Mouse (Mus musculus) thymus, adult 2 months (tissue): ENCODE data around the gene Mrtfa. TPM values are rescaled to one million over a fixed set of nuclear protein-coding genes. Genes with fewer than 3 reads are reported as not detected.

Source experiments
- DNase-seq: peaks from one replicate; pipeline ENCODE4 v3.0.0; 2021
- H3K27ac ChIP-seq: fragments of 200-500 bp; 2 replicates; pipeline ENCODE4 v1.5.1; 2012; ENCODE audit warnings: low read length, control low read depth; ENCODE audit not compliant: control insufficient read depth, insufficient read depth
- H3K27me3 ChIP-seq: fragments of 200-500 bp; 2 replicates; pipeline ENCODE4 v1.6.1; 2012; ENCODE audit warnings: mild to moderate bottlenecking, low read length, moderate library complexity, mixed read lengths; ENCODE audit not compliant: control insufficient read depth, insufficient read depth
- H3K36me3 ChIP-seq: fragments of 200-500 bp; 2 replicates; pipeline ENCODE4 v1.6.1; 2012; ENCODE audit warnings: mild to moderate bottlenecking, low read length, moderate library complexity; ENCODE audit not compliant: control insufficient read depth, insufficient read depth
- H3K4me1 ChIP-seq: fragments of 200-500 bp; replicated peaks from 2 replicates; pipeline ENCODE4 v1.6.1; 2012; ENCODE audit warnings: low read length; ENCODE audit not compliant: control insufficient read depth, insufficient read depth
- H3K4me3 ChIP-seq: fragments of 200-500 bp; 2 replicates; pipeline ENCODE4 v1.5.1; 2012; ENCODE audit warnings: mild to moderate bottlenecking, low read length, control low read depth, moderate library complexity; ENCODE audit not compliant: control insufficient read depth, insufficient read depth
- CTCF ChIP-seq: fragments of 200-500 bp; IDR thresholded peaks from 2 replicates; pipeline ENCODE4 v1.5.1; 2012; ENCODE audit warnings: mild to moderate bottlenecking, control low read depth, low read length, moderate library complexity, borderline replicate concordance; ENCODE audit not compliant: control insufficient read depth, poor library complexity, insufficient read depth; ENCODE audit errors: extremely low read depth
- POLR2A ChIP-seq: fragments of 200-500 bp; IDR thresholded peaks from 2 replicates; pipeline ENCODE4 v1.6.1; 2012; ENCODE audit warnings: mild to moderate bottlenecking, low read length, control low read depth, moderate library complexity; ENCODE audit not compliant: control insufficient read depth, poor library complexity, insufficient read depth; ENCODE audit errors: extremely low read depth
- WGBS: fragments of 180-500 bp; shearing (Covaris S2); methylation state at CpG from one replicate; pipeline ENCODE4 v1.1.7; 2018; 5-methylcytosine and 5-hydroxymethylcytosine counted together
- polyA plus RNA-seq: library from polyadenylated mRNA; depleted of rRNA; stranded (reverse); fragments of >200 nt; gene quantifications from 2 replicates; pipeline ENCODE4 v1.2.3, GENCODE M21; 2012

Mrtfa gene
- polyA plus RNA-seq, 1 experiment, result 114 TPM

GRCm38 (mm10) chr15:81199372-81199959 lies 8.9 kb upstream of the Mrtfa start:
- Histone ChIP-seq H3K27me3 (no peaks in the 10 kb centered on the region), H3K36me3 (no peaks in the 10 kb centered on the region), H3K4me3 (no peak overlapping the region), H3K4me1 (peaks cover 3% of the 10 kb centered on the region), H3K27ac (no peak overlapping the region)
- TF ChIP-seq CTCF, result no peak
- TF ChIP-seq POLR2A, result no peak
- WGBS, result 12% methylated on average over 4 of the region's 4 CpGs
- peak; percentile 66 for DNase-seq

- 98% methylated on average over 5 of the region's 5 CpGs for WGBS
- Histone ChIP-seq H3K36me3 (no peaks in the 10 kb centered on the region), H3K4me3 (no peak overlapping the region), H3K27me3 (no peaks in the 10 kb centered on the region), H3K27ac (no peak overlapping the region), H3K4me1 (peaks cover 3% of the 10 kb centered on the region)
- TF ChIP-seq CTCF (0 out of 2 replicates have a peak, but pooled peaks have one; percentile 25), POLR2A (no peak)
- DNase-seq, result no peak
Observed at GRCm38 (mm10) chr15:81198447-81198846, 7.9 kb upstream of the Mrtfa start.

DNA sequence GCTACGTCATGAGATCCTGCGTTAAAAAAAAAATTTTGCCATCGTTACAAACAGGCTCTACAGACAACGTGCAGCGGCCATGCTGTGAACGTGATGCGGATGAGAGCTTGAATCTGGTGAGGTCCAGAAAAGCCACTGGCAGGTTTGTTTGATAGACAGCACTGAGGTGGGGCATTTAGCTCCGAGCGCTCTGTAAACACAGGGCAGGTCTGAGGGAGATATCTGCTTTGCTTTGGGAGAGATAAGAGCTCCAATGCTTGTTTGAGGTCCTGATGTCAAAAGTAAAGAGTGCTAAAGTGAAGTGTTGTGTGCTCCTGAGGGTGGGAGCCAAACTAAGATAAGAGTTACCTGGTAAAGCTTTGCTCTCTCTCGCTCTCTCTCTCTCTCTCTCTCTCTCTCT lies 6.6 kb upstream of the Mrtfa start:
- Histone ChIP-seq H3K27ac (no peak overlapping the region), H3K4me1 (peaks cover 3% of the 10 kb centered on the region), H3K36me3 (no peaks in the 10 kb centered on the region), H3K27me3 (no peaks in the 10 kb centered on the region), H3K4me3 (no peak overlapping the region)
- no peak for TF ChIP-seq CTCF
- TF ChIP-seq POLR2A, result no peak
- 95% methylated on average over 10 of the region's 10 CpGs for WGBS
- no peak for DNase-seq

DNA sequence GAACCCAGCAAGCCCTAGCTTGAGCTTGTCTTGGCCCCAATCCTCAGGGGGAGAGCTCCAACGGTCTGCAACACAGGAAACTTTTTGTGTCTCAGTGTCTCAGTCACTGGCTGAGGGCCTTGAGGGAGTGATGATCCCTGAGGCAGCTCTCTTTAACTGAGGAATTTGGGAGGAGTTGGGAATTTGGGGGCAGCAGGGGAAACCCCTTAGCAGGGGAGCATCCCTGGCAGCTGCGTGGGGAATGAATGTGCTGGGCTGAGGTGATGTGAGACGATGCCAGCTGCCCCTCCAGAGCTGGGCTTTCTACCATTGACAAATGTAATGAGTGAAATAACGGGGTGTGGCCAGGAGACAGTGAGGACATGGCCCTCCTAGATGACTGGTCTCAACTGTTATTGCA lies 4.9 kb upstream of the Mrtfa start:
- WGBS, result 73% methylated on average over 4 of the region's 4 CpGs
- no peak for DNase-seq
- Histone ChIP-seq H3K4me3 (no peak overlapping the region), H3K36me3 (no peaks in the 10 kb centered on the region), H3K4me1 (peaks cover 10% of the 10 kb centered on the region), H3K27ac (no peak overlapping the region), H3K27me3 (no peaks in the 10 kb centered on the region)
- TF ChIP-seq CTCF (no peak), POLR2A (no peak)

GRCm38 (mm10) chr15:81194791-81195190 lies 4.2 kb upstream of the Mrtfa start:
- no peaks in the 10 kb centered on the region for H3K27me3 ChIP-seq
- no peaks in the 10 kb centered on the region for H3K36me3 ChIP-seq
- WGBS, result 97% methylated on average over 6 of the region's 6 CpGs
- no peak for TF ChIP-seq CTCF
- TF ChIP-seq POLR2A, result no peak
- H3K4me1 ChIP-seq, result peaks cover 10% of the 10 kb centered on the region
- H3K27ac ChIP-seq, result no peak overlapping the region
- no peak overlapping the region for H3K4me3 ChIP-seq
- no peak for DNase-seq

DNA sequence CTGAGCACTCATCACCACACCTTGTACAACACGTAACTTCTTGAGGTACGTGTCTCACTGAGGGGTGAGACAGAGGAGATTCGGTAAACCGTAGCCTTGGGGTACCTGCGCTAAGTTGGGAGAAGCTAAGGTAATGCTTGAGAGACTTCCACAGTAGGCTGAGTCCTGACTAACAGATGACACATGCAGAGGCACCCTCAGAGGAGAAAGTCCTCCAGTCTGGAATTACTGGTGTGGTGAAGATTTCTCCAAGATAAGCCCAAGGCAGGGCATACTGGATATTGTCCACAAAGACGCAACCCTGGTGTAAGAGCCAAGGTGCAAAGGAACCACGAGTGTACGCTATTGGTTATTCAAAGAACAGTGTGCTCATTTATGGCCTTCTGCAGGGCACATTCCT lies 2.3 kb upstream of the Mrtfa start:
- no peaks in the 10 kb centered on the region for H3K36me3 ChIP-seq
- TF ChIP-seq CTCF, result no peak
- TF ChIP-seq POLR2A, result no peak
- 98% methylated on average over 8 of the region's 8 CpGs for WGBS
- no peaks in the 10 kb centered on the region for H3K27me3 ChIP-seq
- no peak for DNase-seq
- peaks cover 10% of the 10 kb centered on the region for H3K4me1 ChIP-seq
- no peak overlapping the region for H3K4me3 ChIP-seq
- no peak overlapping the region for H3K27ac ChIP-seq

DNA sequence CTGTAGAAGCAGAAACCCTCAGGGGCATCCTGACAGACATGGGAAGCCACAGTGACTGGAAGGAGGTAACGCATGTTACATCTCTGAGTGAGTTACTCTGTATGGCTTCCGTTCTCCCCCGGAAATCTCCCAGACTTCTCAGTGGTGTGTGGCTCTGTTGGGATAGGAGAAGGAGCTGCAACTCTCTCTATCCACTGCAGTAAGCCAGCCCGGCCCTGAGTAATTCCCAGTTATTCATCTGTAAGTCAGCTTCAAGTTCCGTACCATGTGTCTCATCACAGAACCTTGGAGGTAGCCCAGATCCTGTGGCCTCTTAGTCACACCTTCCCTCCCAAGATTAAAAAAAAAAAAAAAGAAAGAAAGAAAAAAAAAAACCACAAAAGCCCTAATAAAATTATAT lies 1.8 kb upstream of the Mrtfa start:
- Histone ChIP-seq H3K27me3 (no peaks in the 10 kb centered on the region), H3K4me3 (no peak overlapping the region), H3K36me3 (no peaks in the 10 kb centered on the region), H3K27ac (no peak overlapping the region), H3K4me1 (peaks cover 10% of the 10 kb centered on the region)
- WGBS, result 86% methylated on average over 5 of the region's 5 CpGs
- TF ChIP-seq POLR2A, result no peak
- no peak for TF ChIP-seq CTCF
- DNase-seq, result no peak
